Mouse (Mus musculus) heart, embryonic 14.5 days (tissue): ENCODE data around the gene Ep400. TPM values are rescaled to one million over a fixed set of nuclear protein-coding genes. Genes with fewer than 3 reads are reported as not detected.

Experiments used
- ATAC-seq: fragments of 200-750 bp; cut with Nextera tagmentation; 2 replicates; pipeline ENCODE4 v1.8.0; 2017; ENCODE audit warnings: low read depth, moderate TSS enrichment; ENCODE audit not compliant: insufficient number of reproducible peaks, insufficient read depth, low FRiP score
- H3K27ac ChIP-seq, 2 experiments: fragments of 200-500 bp in 1 of 2; fragments of 300-500 bp in 1 of 2; sonication (generic) in 1 of 2; replicated peaks in 1 of 2; 2 replicates each; pipeline ENCODE4 v1.5.1; 2012 to 2014; ENCODE audit warnings: low read depth in 2 of 2, low read length in 2 of 2, control low read depth in 1 of 2, mild to moderate bottlenecking in 1 of 2, mixed read lengths in 1 of 2; ENCODE audit not compliant: control insufficient read depth in 1 of 2, insufficient read depth in 1 of 2
- H3K27me3 ChIP-seq: fragments of 300-500 bp; sonication (generic); 2 replicates; pipeline ENCODE4 v1.6.1; 2014; ENCODE audit warnings: mild to moderate bottlenecking, low read length, control low read depth; ENCODE audit not compliant: control insufficient read depth, insufficient read depth
- H3K36me3 ChIP-seq: fragments of 300-500 bp; sonication (generic); 2 replicates; pipeline ENCODE4 v1.6.1; 2014; ENCODE audit warnings: mild to moderate bottlenecking, control low read depth, low read length, mixed read lengths; ENCODE audit not compliant: control insufficient read depth, insufficient read depth
- H3K4me1 ChIP-seq, 2 experiments: fragments of 200-500 bp in 1 of 2; fragments of 300-500 bp in 1 of 2; sonication (generic) in 1 of 2; 2 replicates each; pipeline ENCODE4 v1.6.1; 2012 to 2014; ENCODE audit warnings: low read length in 2 of 2, control low read depth in 1 of 2, mixed read lengths in 1 of 2; ENCODE audit not compliant: control insufficient read depth in 2 of 2, insufficient read depth in 2 of 2
- H3K4me2 ChIP-seq: fragments of 300-500 bp; sonication (generic); 2 replicates; pipeline ENCODE4 v1.6.1; 2014; ENCODE audit warnings: mild to moderate bottlenecking, low read length
- H3K4me3 ChIP-seq, 2 experiments: fragments of 200-500 bp in 1 of 2; fragments of 300-500 bp in 1 of 2; sonication (generic) in 1 of 2; 2 replicates each; pipeline ENCODE4 v1.5.1; 2012 to 2014; ENCODE audit warnings: low read length in 2 of 2, mild to moderate bottlenecking in 2 of 2, control low read depth in 1 of 2, low read depth in 1 of 2, moderate library complexity in 1 of 2; ENCODE audit not compliant: control insufficient read depth in 1 of 2, insufficient read depth in 1 of 2
- H3K9ac ChIP-seq: fragments of 300-500 bp; sonication (generic); 2 replicates; pipeline ENCODE4 v1.6.1; 2014; ENCODE audit warnings: mild to moderate bottlenecking, low read length
- H3K9me3 ChIP-seq: fragments of 300-500 bp; sonication (generic); 2 replicates; pipeline ENCODE4 v1.6.1; 2016; ENCODE audit warnings: low read length, control low read depth; ENCODE audit not compliant: control insufficient read depth
- WGBS: fragments of 180-500 bp; shearing (Covaris S2); extraction: QIAGEN DNeasy Blood & Tissue Kit; methylation state at CpG from one replicate; pipeline ENCODE4 v1.1.7; 2014; 5-methylcytosine and 5-hydroxymethylcytosine counted together
- polyA plus RNA-seq: library from polyadenylated mRNA; unstranded; fragments of >200 nt; fragmentation: Nextera tagmentation; extraction: Ambion mirVana; gene quantifications from 2 replicates; pipeline ENCODE4 v1.2.1, GENCODE M21; 2014

The Ep400 gene
- polyA plus RNA-seq, 1 experiment from 2014 or later: 24.3 TPM

DNA sequence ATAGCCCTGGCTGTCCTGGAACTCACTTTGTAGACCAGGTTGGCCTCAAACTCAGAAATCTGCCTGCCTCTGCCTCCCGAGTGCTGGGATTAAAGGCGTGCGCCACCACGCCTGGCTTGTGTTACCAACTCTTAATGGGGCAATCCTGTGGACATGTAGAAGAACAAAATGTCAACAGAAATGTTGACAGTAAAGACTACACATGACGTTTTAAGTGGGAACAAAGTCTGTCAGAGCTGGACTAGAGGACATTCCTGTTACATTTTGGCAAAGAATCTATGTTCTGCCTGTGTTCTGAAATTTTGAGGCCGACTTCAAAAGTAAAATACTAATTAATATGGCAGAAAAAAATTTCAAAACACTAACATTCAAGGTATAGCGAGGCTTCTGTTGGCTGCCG is 6.6 kb downstream of the Ep400 start:
- 91% methylated on average over 8 of the region's 8 CpGs for WGBS
- H3K9ac ChIP-seq: no peak overlapping the region
- no peaks in the 10 kb centered on the region for H3K27me3 ChIP-seq
- H3K4me3 ChIP-seq: no peak overlapping the region
- H3K27ac ChIP-seq: no peak overlapping the region
- no peaks in the 10 kb centered on the region for H3K9me3 ChIP-seq
- ATAC-seq: no peak
- H3K4me2 ChIP-seq: no peak overlapping the region
- no peaks in the 10 kb centered on the region for H3K36me3 ChIP-seq
- H3K4me1 ChIP-seq: peaks cover 0 to 7% of the 10 kb centered on the region in 2 experiments; a peak in 2 of 4 replicates

DNA sequence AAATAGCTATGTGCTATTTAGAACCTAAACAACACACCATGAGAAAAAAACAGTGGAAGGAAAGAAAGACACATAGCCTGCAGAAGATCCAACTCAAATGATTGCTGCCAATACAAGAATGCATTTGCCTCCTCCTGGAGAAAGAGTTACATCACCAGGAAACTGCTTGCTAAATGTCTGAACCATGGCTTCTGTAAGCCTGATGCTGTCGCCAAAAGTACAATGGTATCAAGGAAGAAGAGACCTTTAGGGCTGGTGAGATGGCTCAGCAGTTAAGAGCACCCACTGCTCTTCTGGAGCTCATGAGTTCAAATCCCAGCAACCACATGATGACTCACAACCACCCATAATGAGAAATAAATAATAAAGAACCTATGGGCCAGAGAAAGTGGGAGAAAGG is 25.5 kb downstream of the Ep400 start:
- no peaks in the 10 kb centered on the region for H3K4me1 ChIP-seq
- H3K9ac ChIP-seq: no peak overlapping the region
- no peak overlapping the region for H3K27ac ChIP-seq
- H3K9me3 ChIP-seq: no peaks in the 10 kb centered on the region
- H3K4me2 ChIP-seq: no peak overlapping the region
- H3K36me3 ChIP-seq: peaks cover 8% of the 10 kb centered on the region
- H3K27me3 ChIP-seq: no peaks in the 10 kb centered on the region
- no peak overlapping the region for H3K4me3 ChIP-seq
- WGBS: 74% methylated on average over 1 of the region's 1 CpGs
- no peak for ATAC-seq

DNA sequence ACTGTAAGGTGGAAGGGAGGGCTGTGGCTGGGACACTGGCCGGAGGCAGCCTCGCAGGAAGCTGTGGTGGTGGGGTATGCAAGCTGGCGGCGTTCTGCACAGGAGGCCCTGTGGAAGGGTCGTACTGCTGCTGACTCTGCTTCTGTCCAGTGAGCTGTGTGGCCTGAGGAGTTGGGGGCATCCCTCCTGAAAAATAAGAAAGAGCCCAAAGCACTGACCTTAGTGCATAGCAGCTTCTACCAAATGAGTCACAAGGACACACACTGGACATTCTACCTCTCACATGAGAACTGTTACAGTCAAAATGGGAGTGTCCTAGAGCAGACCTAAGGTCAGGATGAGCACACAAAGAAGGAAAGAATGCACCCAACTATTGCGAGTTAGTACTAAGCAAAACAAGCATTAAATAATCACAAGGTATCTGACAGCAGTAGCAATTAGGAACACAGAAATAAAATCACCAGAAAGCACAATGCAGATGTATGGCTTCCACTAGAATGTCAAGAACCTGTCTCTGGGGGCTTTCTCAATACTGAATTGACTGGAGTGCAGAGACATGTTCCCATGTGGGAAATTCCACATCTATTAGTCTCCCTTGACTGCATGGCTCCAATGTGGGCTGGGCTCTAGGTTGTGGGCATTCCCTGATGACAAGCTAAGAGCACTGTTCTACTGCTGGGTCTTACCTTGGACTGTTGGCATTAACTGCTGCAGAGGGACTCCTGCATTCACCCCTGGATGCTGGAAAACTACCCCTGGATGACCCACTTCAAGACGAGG is 30.8 kb downstream of the Ep400 start:
- H3K9me3 ChIP-seq: no peaks in the 10 kb centered on the region
- no peak overlapping the region for H3K27ac ChIP-seq
- WGBS: 93% methylated on average over 7 of the region's 7 CpGs
- H3K9ac ChIP-seq: no peak overlapping the region
- no peak overlapping the region for H3K4me2 ChIP-seq
- H3K36me3 ChIP-seq: peaks cover 60% of the 10 kb centered on the region
- no peaks in the 10 kb centered on the region for H3K27me3 ChIP-seq
- H3K4me1 ChIP-seq: no peaks in the 10 kb centered on the region
- no peak overlapping the region for H3K4me3 ChIP-seq
- no peak for ATAC-seq

DNA sequence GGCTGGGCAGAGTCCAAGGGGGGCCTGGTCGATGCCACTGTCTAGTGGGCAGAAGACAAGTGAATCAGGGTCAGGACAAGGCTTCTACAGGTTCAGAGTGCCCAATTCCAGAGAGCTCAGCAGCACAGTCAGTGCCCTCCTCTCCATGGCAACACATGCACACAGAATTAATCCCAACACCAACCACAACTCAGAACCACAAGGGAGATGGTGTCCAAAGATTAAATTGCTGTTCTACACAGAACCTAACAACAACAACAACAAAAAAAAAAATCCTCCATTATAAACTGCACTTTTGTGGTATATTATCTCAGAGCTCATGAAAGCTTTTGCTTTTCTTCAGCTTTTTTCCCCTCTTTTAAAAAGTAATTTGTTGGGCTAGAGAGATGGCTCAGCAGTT is 34.9 kb downstream of the Ep400 start:
- ATAC-seq: no peak
- H3K9me3 ChIP-seq: no peaks in the 10 kb centered on the region
- no peaks in the 10 kb centered on the region for H3K27me3 ChIP-seq
- H3K4me1 ChIP-seq: no peaks in the 10 kb centered on the region
- no peak overlapping the region for H3K9ac ChIP-seq
- H3K4me3 ChIP-seq: no peak overlapping the region
- H3K4me2 ChIP-seq: no peak overlapping the region
- peaks cover 86% of the 10 kb centered on the region for H3K36me3 ChIP-seq
- WGBS: 84% methylated on average over 1 of the region's 1 CpGs
- no peak overlapping the region for H3K27ac ChIP-seq

DNA sequence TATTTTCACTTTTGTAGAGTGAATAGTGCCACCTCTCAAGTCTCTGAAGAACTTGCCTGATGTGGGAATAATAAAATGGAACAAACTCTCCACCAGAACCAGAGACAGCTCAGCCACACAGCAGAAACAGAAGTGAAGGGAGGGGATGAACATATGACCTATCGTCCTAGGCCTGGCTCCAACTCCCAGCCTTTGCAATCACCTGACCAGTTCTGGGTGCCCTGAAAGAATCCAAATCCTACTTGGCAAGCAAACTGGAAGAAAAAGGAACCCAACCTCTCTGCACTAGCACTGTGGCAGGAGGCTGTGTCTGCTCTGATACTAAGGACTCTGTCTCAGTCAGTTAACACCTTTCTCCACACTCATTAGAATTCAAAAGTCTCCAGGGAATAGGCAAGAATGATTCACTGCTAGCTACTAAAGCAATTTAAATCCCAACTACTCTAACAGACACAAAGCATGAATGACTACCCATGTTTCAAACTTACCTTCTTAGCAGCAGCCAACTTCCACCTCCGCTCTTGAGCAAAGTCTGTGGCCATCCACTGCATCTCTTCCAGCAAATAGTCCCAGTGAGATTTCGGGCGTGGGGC is 37.2 kb downstream of the Ep400 start:
- H3K36me3 ChIP-seq: peaks cover 84% of the 10 kb centered on the region
- 94% methylated on average over 4 of the region's 4 CpGs for WGBS
- ATAC-seq: no peak

DNA sequence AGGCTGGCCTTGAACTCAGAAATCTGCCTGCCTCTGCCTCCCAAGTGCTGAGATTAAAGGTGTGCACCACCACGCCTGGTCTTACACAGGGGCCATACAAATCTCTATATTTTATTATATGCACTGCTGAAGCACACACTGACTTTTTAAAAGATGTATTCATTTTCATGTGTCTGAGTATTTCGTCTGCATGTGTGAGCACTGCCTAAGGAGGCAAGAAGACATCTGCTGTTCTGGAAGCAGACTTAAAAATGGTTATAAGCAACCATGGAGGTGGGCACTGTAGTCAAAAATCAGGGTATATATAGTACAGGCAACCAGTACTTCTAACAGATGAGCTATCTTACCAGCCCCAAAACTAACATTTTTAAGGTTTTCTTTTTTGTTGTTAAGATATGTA is 39.3 kb downstream of the Ep400 start:
- 90% methylated on average over 2 of the region's 2 CpGs for WGBS
- Histone ChIP-seq H3K4me3 (no peak overlapping the region), H3K4me1 (no peaks in the 10 kb centered on the region), H3K27ac (no peak overlapping the region), H3K27me3 (no peaks in the 10 kb centered on the region), H3K4me2 (no peak overlapping the region), H3K36me3 (peaks cover 84% of the 10 kb centered on the region), H3K9ac (no peak overlapping the region), H3K9me3 (no peaks in the 10 kb centered on the region)
- no peak for ATAC-seq

More for the DNA sequence above, 37.2 kb downstream of the Ep400 start:
- H3K4me2 ChIP-seq: no peak overlapping the region
- H3K4me3 ChIP-seq: no peak overlapping the region
- no peak overlapping the region for H3K9ac ChIP-seq
- no peaks in the 10 kb centered on the region for H3K4me1 ChIP-seq
- H3K27ac ChIP-seq: no peak overlapping the region
- H3K27me3 ChIP-seq: no peaks in the 10 kb centered on the region
- H3K9me3 ChIP-seq: no peaks in the 10 kb centered on the region

DNA sequence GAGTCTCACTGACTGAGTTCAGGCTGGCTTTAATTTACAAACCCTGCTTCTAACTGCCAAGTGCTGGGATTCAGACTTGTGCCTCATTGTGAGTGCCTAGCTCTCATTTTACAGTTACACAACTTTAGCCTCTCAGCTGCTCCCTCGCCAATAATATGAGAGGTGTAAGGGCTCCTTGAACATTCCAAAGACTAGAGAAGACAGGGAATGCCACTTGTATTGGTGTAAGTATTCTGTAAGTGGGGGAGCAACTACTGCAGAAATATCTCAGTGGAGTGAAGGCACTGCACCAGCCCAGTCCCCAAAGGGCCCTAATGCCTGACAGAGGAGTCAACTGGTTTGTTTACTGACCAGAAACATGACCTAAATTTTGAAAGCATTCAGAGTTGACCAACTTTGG is 42.7 kb downstream of the Ep400 start:
- H3K36me3 ChIP-seq: peaks cover 90% of the 10 kb centered on the region

More for the DNA sequence above, 42.7 kb downstream of the Ep400 start:
- Histone ChIP-seq H3K27me3 (no peaks in the 10 kb centered on the region), H3K4me3 (no peak overlapping the region), H3K27ac (no peak overlapping the region), H3K4me1 (no peaks in the 10 kb centered on the region), H3K9me3 (no peaks in the 10 kb centered on the region), H3K4me2 (no peak overlapping the region), H3K9ac (no peak overlapping the region)
- ATAC-seq: no peak
- WGBS: 78% methylated on average over 1 of the region's 1 CpGs
